ENCODE assay signal across 13 mouse cellular contexts in the genomic region with DNA sequence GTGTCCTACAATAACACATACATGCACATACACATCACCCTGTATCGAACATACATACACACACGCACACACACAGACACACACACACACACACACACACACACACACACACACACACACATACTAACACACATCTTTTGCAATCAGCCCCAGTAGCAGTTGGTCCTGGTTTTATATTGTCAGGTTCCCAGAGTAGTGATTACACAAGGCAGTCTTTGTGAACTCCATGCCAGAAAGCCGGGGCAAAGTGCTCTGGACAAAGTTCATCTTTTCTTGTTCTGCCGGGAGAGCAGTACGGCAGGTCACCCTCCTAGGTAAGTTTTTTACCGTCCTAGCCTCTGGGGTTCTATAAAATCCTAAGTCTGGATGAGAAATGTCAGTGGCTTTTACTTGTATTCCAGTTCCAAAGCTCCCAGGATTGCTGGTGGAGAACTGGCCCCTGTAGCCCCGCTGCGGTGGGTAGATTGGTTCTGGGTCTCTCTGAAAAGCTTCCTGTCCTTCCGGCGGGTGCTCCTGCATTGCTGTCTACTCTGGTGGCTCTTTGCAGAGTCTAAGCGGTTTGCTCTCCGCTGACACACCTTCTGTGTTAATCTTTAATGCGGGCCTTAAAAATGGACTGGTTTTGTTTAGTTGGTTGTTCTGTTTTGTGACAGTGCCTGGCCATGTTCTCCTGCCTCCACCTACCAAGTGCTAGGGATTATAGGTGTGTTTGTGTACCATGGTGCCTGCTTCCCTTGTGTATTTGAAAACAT. TPM values are rescaled to one million over a fixed set of nuclear protein-coding genes. Genes with fewer than 3 reads are reported as not detected.
DNase-seq lines count a peak whose midpoint lies in the region; ATAC-seq lines count a peak whose summit lies in the region.
"Had no signal": no experiment of that assay in that cellular context is flagged by ENCODE, and none has a peak within 500 bp of the region (broad histone marks: within the 10 kb centered on the region; RNA-seq: fewer than 3 reads in every experiment).

No protein-coding gene starts in this region.

- H3K4me2 ChIP-seq in kidney, embryonic 16.5 days (replicated peaks; ENCODE audit: low read depth, low read length): no peak overlapping the region
- H3K4me2 ChIP-seq in liver, embryonic 12.5 days: peak overlapping the region; percentile 29
- no peak overlapping the region for H3K4me2 ChIP-seq in forebrain, embryonic 13.5 days
- H3K4me2 ChIP-seq: heart, embryonic 11.5 days; lung, embryonic 15.5 days had no signal

- peak overlapping the region; percentile 67 for H3K27ac ChIP-seq in kidney, embryonic 16.5 days (ENCODE audit: low read length)
- H3K27ac ChIP-seq in liver, embryonic 12.5 days: peak overlapping the region; percentile 54; the same call in 1 of the 2 replicates
- H3K27ac ChIP-seq in forebrain, embryonic 13.5 days: no peak overlapping the region
- H3K27ac ChIP-seq: forebrain, embryonic 10.5 days; lung, embryonic 15.5 days had no signal

- no peaks in the 10 kb centered on the region for H3K27me3 ChIP-seq in erythroblast, embryonic 14.5 days (ENCODE audit: control insufficient read depth)
- H3K27me3 ChIP-seq in kidney, embryonic 16.5 days (ENCODE audit: insufficient read depth, low read length): no peaks in the 10 kb centered on the region
- H3K27me3 ChIP-seq in liver, embryonic 12.5 days (replicated peaks): no peaks in the 10 kb centered on the region
- no peaks in the 10 kb centered on the region for H3K27me3 ChIP-seq in forebrain, embryonic 13.5 days
- H3K27me3 ChIP-seq: lung, embryonic 15.5 days; megakaryocyte, embryonic 14.5 days had no signal

- H3K36me3 ChIP-seq in erythroblast, embryonic 14.5 days (ENCODE audit: control insufficient read depth): no peaks in the 10 kb centered on the region
- no peaks in the 10 kb centered on the region for H3K36me3 ChIP-seq in kidney, embryonic 16.5 days (ENCODE audit: insufficient read depth, low read length)
- H3K36me3 ChIP-seq in liver, embryonic 12.5 days: peaks cover 2% of the 10 kb centered on the region; the same call in 1 of the 2 replicates
- peaks cover 42% of the 10 kb centered on the region for H3K36me3 ChIP-seq in forebrain, embryonic 13.5 days (ENCODE audit: poor library complexity, severe bottlenecking)
- H3K36me3 ChIP-seq: lung, embryonic 15.5 days had no signal

- no peaks in the 10 kb centered on the region for H3K9me3 ChIP-seq in erythroblast, embryonic 14.5 days (ENCODE audit: control insufficient read depth, low read length)
- H3K9me3 ChIP-seq in kidney, embryonic 16.5 days (ENCODE audit: low read length): no peaks in the 10 kb centered on the region
- no peaks in the 10 kb centered on the region for H3K9me3 ChIP-seq in liver, embryonic 12.5 days (replicated peaks)
- H3K9me3 ChIP-seq in forebrain, embryonic 13.5 days (replicated peaks): no peaks in the 10 kb centered on the region
- H3K9me3 ChIP-seq: forebrain, embryonic 10.5 days; lung, embryonic 15.5 days; megakaryocyte, embryonic 14.5 days had no signal

- no peak for ATAC-seq in erythroblast, adult 5-6 weeks (replicated peaks; ENCODE audit: low FRiP score, poor library complexity, severe bottlenecking)
- peak; percentile 27; the same call in 1 of the 2 replicates for ATAC-seq in kidney, embryonic 16.5 days (ENCODE audit: low FRiP score, low TSS enrichment)
- peak; percentile 48 for ATAC-seq in liver, embryonic 12.5 days
- no peak for ATAC-seq in forebrain, embryonic 13.5 days

- 76% methylated on average over 13 of the region's 13 CpGs for WGBS in kidney, embryonic 16.5 days
- WGBS in liver, embryonic 12.5 days (ENCODE audit: insufficient replicate concordance): 70% methylated on average over 13 of the region's 13 CpGs
- WGBS in forebrain, embryonic 13.5 days: 91% methylated on average over 13 of the region's 13 CpGs

- peaks cover 8% of the 10 kb centered on the region for H3K4me1 ChIP-seq in erythroblast, embryonic 14.5 days (ENCODE audit: control insufficient read depth)
- H3K4me1 ChIP-seq in kidney, embryonic 16.5 days (ENCODE audit: insufficient read depth, low read length): 0 out of 2 replicates have a peak, but pooled peaks cover 10% of the 10 kb centered on the region
- H3K4me1 ChIP-seq in liver, embryonic 12.5 days: peaks cover 18% of the 10 kb centered on the region
- peaks cover 6% of the 10 kb centered on the region for H3K4me1 ChIP-seq in forebrain, embryonic 13.5 days
- H3K4me1 ChIP-seq: forebrain, embryonic 10.5 days; lung, embryonic 15.5 days had no signal

- no peak overlapping the region for H3K9ac ChIP-seq in kidney, embryonic 16.5 days (replicated peaks; ENCODE audit: low read length)
- no peak overlapping the region for H3K9ac ChIP-seq in liver, embryonic 12.5 days
- H3K9ac ChIP-seq in forebrain, embryonic 13.5 days: no peak overlapping the region
- H3K9ac ChIP-seq: lung, embryonic 15.5 days had no signal

- H3K4me3 ChIP-seq in erythroblast, embryonic 14.5 days (replicated peaks): peak overlapping the region; percentile 41
- peak overlapping the region; percentile 8; the same call in 1 of the 2 replicates for H3K4me3 ChIP-seq in kidney, embryonic 16.5 days (ENCODE audit: low read length)
- peak overlapping the region; percentile 28 for H3K4me3 ChIP-seq in liver, embryonic 12.5 days
- no peak overlapping the region for H3K4me3 ChIP-seq in forebrain, embryonic 13.5 days
- H3K4me3 ChIP-seq: forebrain, embryonic 10.5 days; lung, embryonic 15.5 days; megakaryocyte, embryonic 14.5 days had no signal

- peak; percentile 84 for DNase-seq in yolk sac, embryonic 10.5 days (ENCODE audit: low spot score)
- no peak for DNase-seq in cerebellum, postnatal 36 days
- DNase-seq in cerebellum, postnatal 10 days: no peak
- DNase-seq: cerebellum, adult 8-10 months had no signal

RNA-seq across cellular contexts. Expression of a gene that starts 28.8 kb away (rescaled TPM):
- polyA plus RNA-seq in erythroblast, embryonic 14.5 days (2012): 0.05 and 0.07 TPM in 2 replicates
- 2.9 and 3.6 TPM in 2 replicates for total RNA-seq in erythroblast, adult 5-6 weeks (2015; ENCODE audit: low replicate concordance)
- total RNA-seq in erythroblast, adult 5-6 weeks (2017; ENCODE audit: low replicate concordance): 3.7 and 6.7 TPM in 2 replicates
- 15.3 and 16.8 TPM in 2 replicates for polyA plus RNA-seq in kidney, embryonic 16.5 days (2015; fragmentation: Nextera tagmentation; extraction: Ambion mirVana)
- polyA plus RNA-seq in liver, embryonic 12.5 days (2016; fragmentation: Nextera tagmentation; extraction: Ambion mirVana): 7.5 and 7.9 TPM in 2 replicates
- 192 and 200 TPM in 2 replicates for polyA plus RNA-seq in forebrain, embryonic 13.5 days (2015; fragmentation: Nextera tagmentation; extraction: Ambion mirVana)

RNA-seq across cellular contexts. Expression of a gene that starts 39.3 kb away (rescaled TPM):
- 4.7 and 6.2 TPM in 2 replicates for polyA plus RNA-seq in erythroblast, embryonic 14.5 days (2012)
- total RNA-seq in erythroblast, adult 5-6 weeks (2015; ENCODE audit: low replicate concordance): 10.6 and 20.5 TPM in 2 replicates
- 10.9 and 11.8 TPM in 2 replicates for total RNA-seq in erythroblast, adult 5-6 weeks (2017; ENCODE audit: low replicate concordance)
- 73.1 and 78.0 TPM in 2 replicates for polyA plus RNA-seq in kidney, embryonic 16.5 days (2015; fragmentation: Nextera tagmentation; extraction: Ambion mirVana)
- polyA plus RNA-seq in liver, embryonic 12.5 days (2016; fragmentation: Nextera tagmentation; extraction: Ambion mirVana): 51.3 and 52.3 TPM in 2 replicates
- polyA plus RNA-seq in forebrain, embryonic 13.5 days (2015; fragmentation: Nextera tagmentation; extraction: Ambion mirVana): 57.2 and 62.9 TPM in 2 replicates

Comparison
In these comparisons a context has a peak if more than half of its experiments do, and no peak if none do; other contexts are left out.
1. ATAC-seq: peak in kidney, embryonic 16.5 days (single experiment) and liver, embryonic 12.5 days (single experiment); none in erythroblast, adult 5-6 weeks (single experiment) and forebrain, embryonic 13.5 days (single experiment).
2. RNA of a gene that starts 28.8 kb away (polyA plus RNA-seq): 192 to 200 TPM in forebrain, embryonic 13.5 days; 15.3 to 16.8 TPM in kidney, embryonic 16.5 days, 7.5 to 7.9 TPM in liver, embryonic 12.5 days and 0.05 to 0.07 TPM in erythroblast, embryonic 14.5 days; every median in the first group is over 10 times any median in the second.